Mouse (Mus musculus): ENCODE results near the gene Gm45808.
"Not testable (repeated sequence)": the region's sequence is repeated elsewhere in the genome, so short reads cannot be mapped to it uniquely, and the experiment has no call there.

Gene Gm45808

DNA sequence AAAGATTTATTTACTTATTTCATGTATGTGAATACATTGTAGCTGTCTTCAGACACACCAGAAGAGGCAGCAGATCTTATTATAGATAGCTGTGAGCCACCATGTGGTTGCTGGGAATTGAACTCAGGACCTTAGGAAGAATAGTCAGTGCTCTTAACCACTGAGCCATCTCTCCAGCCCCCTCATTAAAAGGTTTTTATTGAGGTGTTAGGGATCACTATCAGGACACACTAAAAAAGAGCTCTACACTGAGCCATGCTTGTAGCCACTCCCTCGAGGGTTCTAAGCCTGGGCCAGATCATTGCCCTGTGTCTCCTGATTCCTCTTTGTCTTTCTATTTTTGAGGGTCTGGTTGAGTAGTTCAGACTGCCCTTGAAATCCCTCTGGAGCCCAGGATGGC is 10.2 kb downstream of the Gm45808 start:
- in situ Hi-C loops (cut with MboI, MseI): loop anchor here (5.0 to 10.0 kb wide), 2 partner anchors 41 to 88 kb away; no protein-coding TSS in a partner anchor

DNA sequence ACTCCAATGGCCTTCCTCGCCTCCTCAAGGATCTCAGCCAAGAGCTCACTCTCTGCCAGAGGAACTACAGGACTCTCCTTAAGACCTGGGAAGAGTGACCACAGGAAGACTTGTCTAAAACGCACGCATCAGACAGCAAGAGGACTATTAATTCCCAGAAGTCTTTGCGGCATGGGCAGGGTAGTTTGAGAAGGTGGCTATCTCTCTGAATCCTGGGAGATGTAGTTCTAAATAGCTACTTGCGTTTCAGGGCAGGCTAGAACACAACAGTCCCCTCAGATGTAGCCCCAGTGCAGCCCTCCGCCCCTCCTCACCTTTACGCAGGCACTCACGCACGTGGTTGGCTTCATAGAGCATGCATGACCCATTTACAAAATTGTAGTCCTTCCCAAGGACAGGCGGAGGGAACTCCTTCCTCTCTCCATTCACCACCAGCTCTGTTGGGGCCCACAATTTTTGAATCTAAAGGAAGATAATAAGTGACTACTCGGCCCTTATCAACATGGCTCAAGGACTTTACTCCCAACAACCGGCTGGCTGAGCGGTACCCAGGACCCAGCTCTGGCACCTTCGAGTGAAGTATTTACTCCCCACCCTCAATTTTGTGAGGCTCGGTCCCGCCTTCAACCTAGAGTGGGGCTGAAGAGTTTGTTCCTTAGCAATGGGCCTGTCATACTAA is 11.2 kb downstream of the Gm45808 start:
- in situ Hi-C loops (cut with MboI, MseI): loop anchor here (5.0 to 10.0 kb wide), 2 partner anchors 42 to 89 kb away; no protein-coding TSS in a partner anchor

DNA sequence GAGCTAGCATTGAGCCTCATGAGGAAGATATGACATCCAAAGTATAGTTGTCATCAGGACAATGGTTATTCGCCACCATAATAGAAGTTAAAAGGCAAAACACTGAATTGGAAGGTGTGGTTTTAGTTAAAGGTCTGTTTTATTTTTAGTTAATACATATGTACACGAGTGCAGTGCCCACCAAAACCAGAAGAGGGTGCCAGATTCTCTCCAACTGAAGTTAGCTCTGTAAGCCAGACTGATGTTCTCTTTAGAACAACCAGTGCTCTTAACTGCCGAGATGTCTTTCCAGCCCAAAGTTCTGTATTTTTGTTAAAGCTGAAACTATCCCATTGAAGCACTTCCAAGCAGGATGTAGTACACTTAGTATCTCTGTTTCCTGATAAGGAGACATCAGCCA is 15.7 kb downstream of the Gm45808 start:
- in situ Hi-C loops (cut with MboI, MseI): loop anchor here (10.0 kb wide), 1 partner anchor 94 kb away; no protein-coding TSS in a partner anchor

DNA sequence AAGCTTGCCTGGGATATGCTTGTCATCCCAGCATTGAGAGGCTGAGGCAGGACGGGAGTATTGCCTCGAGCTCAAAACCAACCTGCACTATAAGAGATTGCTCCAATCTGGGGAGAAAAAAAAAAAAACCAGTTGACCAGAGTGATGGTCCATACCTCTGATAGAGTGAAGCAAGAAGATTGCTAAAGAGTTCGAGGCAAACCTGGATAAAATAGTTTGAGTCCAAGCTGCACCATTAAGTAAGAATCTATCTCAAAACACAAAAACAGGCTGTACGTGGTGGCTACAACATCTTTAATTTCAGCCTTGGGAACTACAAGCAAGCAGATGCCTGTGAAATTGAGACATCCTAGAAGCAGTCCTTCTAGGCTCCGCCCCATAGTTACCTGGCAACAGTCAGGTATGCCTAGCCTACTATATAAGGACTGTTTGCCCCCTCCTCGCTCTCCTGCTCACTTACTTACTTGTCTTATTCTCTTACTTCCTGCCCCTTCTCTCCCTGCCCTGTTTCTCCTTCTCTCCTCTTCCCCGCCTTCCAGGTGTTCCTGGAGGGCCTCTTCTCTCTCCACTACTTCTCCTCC is 19.4 kb downstream of the Gm45808 start:
- in situ Hi-C loops (cut with MboI, MseI): no loop called here

DNA sequence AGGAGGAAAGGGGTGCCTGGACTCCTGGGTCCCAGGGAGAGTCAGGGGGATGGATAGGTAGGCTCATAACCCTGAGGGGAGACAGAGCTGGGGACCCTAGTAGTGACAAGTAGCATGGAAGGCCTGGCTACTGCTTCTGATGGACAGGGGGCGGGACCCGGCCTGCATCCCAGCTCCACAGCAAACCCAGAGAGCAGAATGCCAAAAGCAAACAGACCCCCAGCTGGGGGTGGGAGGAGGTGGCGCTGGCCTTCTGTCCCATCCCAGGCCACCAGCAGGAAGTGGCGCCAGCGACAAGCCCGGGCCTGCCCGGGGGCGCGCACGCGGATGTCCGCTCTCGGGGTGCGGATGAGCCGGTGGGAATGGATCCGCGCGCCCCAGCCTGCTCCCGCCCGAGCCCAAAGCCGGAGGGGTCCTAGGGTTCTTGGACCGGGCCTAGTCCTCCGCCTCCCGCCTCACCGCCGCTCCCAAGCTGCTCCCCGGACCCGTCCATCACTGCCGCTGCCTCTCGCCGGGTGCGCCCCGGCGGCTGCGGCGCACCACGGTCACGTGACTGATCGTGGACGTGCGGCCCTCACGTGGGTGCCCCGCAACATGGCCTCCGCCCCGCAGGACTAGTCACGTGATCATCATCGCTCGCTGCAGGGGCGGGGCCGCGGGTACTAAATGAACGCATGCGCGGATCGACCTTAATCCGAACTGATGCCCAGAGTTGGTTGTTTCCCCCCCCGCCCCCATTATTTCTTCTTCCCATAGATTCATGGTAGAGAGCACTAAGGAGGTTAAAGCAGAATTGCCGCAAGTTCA is 20.1 kb downstream of the Gm45808 start, which contains the start of gene Bax:
TSS of gene Bax (minus strand) at position 616 of the 807 bp plus-strand sequence.
- in situ Hi-C loops (cut with MboI, MseI): no loop called here

DNA sequence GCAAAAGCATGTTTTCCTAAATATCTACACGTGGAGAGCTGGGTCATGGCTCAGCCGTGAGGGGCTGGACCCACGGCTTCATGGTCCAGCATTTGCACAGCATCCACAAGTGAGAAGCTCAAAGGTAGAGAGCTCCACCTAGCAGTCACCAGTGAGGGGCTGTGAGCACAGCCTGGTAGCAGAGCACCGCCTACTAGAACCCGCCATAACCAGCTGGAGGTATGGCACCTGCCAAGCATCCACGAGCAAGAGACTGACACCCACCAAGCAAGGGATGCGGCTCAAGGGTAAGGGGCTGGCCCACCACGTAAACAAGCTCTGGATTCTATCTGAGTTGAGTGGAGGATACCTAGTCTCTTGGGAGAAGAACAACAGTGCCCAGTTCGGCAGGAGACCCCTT is 21.1 kb downstream of the Gm45808 start:
- in situ Hi-C loops (cut with MboI, MseI): no loop called here

DNA sequence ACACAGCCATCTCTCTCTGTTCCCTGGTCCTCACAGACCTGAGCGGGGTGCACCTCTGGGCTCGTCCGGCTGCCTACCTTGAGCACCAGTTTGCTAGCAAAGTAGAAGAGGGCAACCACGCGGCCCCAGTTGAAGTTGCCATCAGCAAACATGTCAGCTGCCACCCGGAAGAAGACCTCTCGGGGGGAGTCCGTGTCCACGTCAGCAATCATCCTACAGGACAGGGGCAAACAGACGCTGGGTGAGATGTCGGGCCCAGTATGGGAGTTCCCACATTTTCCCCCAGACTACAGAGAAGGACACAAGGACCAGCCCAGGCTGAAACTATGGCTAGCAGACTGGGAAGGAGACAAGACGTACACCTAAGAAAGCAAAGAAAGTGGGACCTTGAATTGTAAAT is 21.5 kb downstream of the Gm45808 start:
- in situ Hi-C loops (cut with MboI, MseI): no loop called here

DNA sequence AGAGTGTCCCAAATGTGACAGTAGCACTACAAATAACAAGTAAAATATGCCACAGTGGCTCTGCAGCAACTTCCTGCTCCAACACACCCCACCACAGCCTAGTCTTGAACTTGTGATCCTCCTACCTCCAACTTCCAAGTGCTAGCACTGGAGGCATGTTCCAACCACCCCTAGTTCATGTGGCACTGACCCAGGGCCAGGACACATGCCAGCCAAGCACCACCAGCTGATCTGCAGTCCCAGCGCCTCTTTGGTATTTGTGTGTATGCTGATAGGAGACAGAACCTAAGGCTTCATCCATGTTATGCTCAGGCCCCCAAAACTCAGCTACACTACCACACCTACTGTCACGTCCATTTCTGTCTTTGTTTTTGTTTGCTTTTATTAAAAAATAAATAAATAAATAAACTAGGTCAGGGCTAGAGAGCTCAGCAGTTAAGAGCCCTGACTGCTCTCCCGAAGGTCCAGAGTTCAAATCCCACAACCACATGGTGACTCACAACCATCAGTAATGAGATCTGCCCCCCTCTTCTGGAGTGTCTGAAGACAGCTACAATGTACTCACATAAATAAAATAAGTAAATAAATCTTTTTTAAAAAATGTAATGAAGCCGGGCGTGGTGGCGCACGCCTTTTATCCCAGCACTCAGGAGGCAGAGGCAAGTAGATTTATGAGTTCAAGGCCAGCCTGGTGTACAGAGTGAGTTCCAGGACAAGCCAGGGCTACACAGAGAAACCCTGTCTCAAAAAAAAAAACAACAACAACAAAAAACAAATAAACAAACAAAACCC is 22.4 kb downstream of the Gm45808 start:
- in situ Hi-C loops (cut with MboI, MseI): no loop called here

DNA sequence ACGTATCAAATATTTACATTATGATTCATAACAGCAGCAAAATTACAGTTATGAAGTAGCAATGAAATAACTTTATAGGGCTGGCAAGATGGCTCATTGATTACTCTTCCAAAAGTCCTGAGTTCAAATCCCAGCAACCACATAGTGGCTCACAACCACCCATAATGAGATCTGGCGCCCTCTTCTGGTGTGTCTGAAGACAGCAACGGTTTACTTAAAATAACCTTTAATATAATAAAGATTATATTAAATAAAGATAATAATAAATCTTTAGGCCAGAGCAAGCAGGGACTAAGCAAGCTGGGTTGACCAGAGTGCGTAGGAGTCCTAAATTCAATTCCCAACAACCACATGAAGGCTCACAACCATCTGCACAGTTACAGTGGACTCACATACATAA is 23.7 kb downstream of the Gm45808 start:
- in situ Hi-C loops (cut with MboI, MseI): not testable (repeated sequence)

DNA sequence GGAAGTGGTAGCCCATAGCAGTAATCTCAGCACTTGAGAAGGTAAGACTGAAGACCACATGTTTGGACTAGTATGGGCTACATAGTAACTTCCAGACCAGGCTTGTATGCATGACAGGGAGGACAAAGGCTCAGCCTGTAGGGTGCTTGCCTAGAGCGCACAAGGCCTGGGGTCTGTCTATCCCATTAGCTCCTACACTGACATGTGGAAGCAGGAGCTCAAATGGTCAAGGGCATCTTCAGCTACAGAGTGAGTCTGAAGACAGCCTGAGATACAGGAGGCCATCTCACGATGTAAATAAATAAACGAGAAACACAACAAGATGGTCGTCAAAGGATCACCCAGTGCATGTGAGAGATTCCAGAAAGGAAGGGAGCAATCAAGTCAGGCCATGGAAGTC is 24.3 kb downstream of the Gm45808 start:
- in situ Hi-C loops (cut with MboI, MseI): no loop called here

DNA sequence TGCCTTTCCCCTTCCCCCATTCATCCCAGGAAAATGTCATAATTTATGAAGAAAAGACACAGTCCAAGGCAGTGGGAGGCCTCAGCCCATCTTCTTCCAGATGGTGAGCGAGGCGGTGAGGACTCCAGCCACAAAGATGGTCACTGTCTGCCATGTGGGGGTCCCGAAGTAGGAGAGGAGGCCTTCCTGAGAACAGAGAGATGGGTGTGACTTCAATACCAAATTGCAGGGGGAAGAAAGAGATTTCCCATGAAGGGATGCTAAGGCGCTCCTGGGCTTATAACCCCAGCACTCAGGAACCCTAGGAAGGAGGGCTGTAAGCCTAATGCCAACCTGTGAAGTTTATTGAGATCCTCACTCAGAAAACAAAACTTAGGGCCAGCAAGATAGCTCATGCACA is 24.8 kb downstream of the Gm45808 start:
- in situ Hi-C loops (cut with MboI, MseI): no loop called here

DNA sequence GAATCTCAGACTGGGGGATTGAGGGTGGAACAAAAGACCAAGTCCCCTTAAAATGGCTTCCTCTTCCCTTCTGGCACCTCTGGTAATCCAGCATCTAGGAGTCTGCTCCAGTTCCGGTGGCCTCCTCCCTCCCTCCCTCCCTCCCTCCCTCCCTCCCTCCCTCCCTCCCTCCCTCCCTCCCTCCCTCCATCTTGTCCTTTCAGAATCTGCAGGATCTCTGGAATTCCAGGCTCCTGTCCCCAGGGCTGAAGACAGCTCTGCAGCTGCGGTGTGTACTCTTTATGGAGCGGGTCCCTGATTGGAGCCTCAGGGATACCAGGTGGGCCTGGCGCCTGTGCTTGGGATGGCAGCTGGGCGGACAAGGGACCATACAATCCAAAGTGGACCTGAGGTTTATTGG is 25.3 kb downstream of the Gm45808 start:
- in situ Hi-C loops (cut with MboI, MseI): no loop called here

DNA sequence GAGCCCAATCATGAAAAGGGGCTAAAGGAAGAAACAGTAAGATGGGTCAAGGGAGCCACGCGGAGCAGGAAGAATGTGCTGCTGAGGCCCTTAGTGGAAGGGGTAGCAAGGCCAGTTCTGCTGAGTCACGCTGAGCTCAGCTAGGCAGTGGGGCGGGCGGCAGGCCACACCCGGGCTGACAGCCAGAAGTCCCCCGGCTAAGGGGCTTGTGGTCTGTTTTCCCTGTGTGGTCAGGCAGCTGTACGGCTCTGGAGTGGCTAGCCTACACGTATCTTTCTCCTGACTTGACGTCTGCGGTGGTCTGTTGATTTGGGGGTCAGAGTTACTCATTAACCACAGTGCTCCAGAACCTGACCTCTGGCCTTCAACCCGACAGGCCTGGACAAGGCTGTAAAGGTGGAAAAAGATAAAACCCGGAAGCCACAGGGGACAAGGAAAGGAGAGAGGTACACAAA is 25.7 kb downstream of the Gm45808 start:
- in situ Hi-C loops (cut with MboI, MseI): no loop called here

DNA sequence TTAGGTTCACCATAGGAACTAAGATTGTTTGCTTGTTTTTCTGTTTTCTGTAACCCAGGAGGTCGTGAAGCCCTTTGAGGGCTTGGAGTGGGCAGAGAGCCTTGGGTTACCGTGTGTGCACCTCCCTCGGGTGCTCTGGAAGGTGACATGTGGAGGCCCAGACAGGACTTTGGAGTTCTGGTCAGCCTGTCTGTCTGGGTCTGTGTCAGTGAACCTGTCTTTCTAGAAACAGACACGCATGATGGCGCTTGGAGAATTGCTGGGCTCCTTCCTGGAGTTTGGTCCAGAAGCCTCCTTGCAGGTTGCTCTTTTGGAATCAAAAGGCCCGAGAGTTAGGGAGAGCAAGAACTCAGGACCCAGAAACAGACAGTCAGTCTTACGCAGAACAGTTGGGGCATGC is 26.2 kb downstream of the Gm45808 start:
- in situ Hi-C loops (cut with MboI, MseI): no loop called here

DNA sequence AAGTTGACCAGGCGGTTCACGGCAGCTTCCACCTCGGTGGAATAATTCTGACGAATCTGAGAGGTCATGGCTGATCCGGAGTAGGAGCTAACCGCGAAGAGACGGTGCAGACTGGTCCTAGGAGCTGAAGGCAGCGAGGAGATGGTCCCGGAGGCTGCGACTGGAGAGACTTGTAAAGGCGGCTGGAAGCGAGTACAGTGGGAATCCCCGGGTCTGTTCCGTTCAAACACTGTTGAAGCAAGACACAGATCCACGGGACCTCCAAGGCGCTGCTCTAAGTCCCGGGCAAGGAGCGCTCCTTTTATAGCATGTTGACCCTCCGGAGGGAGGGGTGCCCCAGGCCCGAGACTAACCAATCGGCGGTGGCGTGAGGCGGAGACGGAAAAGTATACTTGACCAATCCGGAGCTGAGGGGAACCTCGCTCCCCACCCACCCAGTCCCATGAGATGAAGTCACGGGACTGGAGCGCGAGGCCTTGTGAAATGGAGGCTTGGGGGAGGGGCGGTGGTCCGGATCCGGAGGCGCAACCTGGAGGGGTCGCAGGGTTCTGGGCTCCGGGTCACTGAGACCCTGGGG is 27.0 kb downstream of the Gm45808 start, which contains the start of gene Ftl1:
TSS of gene Ftl1 (minus strand) at position 321 of the 577 bp plus-strand sequence.
- in situ Hi-C loops (cut with MboI, MseI): not testable (repeated sequence)

DNA sequence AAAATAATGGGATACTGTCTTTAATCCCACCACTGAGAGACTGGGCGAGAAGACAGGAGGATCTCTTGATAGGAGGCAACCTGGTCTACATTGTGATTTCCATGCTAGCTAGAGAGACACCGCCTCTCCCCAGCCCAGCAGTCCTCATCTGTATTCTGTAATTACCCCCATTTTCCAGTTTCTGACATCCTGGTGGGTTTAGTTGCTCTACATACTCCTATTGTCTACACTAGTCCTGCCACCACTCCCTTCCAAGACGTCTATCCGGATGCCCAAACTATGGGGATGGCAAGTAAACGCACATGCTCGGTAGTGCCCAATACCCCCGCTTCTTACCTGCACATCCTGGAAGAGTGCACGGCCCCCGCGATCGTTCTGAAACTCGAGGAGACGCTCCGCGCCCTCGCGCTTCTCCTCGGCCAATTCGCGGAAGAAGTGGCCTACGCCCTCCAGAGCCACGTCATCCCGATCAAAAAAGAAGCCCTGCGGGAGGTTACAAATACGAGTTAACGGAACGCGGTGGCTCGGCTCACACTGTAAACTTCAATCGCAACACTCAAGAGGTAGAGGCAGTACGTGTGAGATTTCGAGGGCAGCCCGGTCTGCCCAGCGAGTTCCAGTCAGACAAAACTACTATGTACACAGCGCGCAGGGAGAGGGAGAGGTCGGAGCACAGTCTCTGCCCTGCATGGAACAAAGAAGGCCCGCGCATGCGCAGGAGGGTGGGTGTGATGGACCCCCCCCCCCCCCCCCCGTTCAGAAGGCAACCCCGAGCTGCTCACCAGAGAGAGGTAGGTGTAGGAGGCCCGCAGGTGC is 27.7 kb downstream of the Gm45808 start:
- in situ Hi-C loops (cut with MboI, MseI): no loop called here

DNA sequence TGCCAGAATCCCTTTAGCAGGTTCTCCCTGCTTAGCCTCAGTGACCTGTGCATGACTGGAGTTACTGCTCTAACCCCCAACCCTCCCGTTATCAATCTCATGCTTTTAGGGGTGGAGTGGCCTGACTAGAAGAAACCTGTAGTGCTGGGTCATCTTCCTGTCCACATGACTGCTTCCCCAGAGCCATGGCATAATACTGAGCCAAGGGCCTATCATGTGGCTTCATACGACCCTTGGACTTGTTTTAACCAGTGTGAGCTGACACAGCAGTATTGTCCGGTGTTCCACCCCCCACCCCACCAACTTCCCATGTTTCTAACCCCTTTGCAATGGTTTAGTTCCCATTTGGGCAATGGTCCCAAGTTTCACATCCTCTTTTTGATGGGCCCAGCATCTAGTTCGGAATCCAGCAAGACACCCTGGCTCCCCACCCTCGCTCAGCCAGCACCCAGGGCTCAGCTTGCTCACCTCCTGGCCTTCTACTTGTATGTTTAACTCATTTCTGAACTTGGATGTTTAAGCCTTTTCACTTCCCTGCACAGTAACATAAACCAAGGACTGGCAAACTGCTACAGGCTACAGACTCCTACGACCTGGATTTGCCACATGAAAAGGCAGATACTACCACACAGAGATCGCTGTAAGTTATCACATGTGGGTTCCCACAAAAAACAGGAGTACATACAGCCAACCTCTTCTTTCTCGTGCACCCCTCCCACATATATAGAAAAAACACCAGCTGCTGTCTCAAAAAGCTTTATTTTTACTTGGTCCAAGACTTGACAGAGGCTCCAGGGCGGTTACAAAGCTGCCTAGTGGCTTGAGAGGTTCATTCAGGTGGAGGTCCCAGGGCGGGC is 29.2 kb downstream of the Gm45808 start:
- in situ Hi-C loops (cut with MboI, MseI): no loop called here

DNA sequence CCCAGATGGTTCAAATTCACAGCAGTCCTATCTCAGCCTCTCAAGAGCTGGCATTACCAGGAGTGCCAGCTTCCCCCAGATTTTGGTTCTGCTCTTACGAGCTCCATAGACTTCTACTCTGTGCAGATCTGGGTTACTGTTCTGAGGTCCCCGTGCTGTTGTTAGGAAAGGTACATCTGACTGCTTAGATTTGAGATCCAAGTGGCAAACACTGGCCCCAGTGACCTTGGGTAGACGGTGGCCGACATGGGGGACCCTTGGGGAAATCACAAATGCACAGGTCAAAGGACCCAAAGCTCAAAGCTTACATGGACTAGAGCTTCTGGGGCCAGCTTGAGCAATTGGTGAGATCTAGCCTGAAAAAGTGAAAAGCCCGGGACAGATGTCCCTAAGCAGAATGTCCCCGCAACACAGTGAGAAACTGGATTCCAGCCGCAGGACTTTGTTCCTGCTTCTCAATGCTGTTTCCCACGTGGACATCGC is 29.8 kb downstream of the Gm45808 start:
- in situ Hi-C loops (cut with MboI, MseI): no loop called here
